Mouse (Mus musculus): ENCODE data around the gene C8b.

The C8b gene

GRCm38 (mm10) chr4:104766065-104766464 lies at the start of gene C8b:
Gene C8b, plus strand, starts transcription at chr4:104766317.
- DNase-seq (ENCODE audit: low spot score) = no peak

- no peak for DNase-seq (ENCODE audit: low spot score)
These were observed 49.6 kb upstream of the C8b start for GRCm38 (mm10) chr4:104716506-104716905.

- no peak for DNase-seq (ENCODE audit: low spot score)
These were observed 46.9 kb upstream of the C8b start for GRCm38 (mm10) chr4:104718973-104719795.

GRCm38 (mm10) chr4:104723527-104724045 lies 42.5 kb upstream of the C8b start:
- no peak for DNase-seq (ENCODE audit: low spot score)

GRCm38 (mm10) chr4:104724258-104724657 lies 41.9 kb upstream of the C8b start:
- no peak for DNase-seq (ENCODE audit: low spot score)

GRCm38 (mm10) chr4:104725673-104726072 lies 40.4 kb upstream of the C8b start:
- DNase-seq (ENCODE audit: low spot score) = no peak

- DNase-seq (ENCODE audit: low spot score) = peak; percentile 3
These were observed 36.9 kb upstream of the C8b start for GRCm38 (mm10) chr4:104729185-104729584.

- no peak for DNase-seq (ENCODE audit: low spot score)
These were observed 19.6 kb upstream of the C8b start for GRCm38 (mm10) chr4:104746500-104746899.

GRCm38 (mm10) chr4:104754090-104754489 lies 12.0 kb upstream of the C8b start:
- DNase-seq (ENCODE audit: low spot score) = no peak

- DNase-seq (ENCODE audit: low spot score) = no peak
These were observed 5.1 kb upstream of the C8b start for GRCm38 (mm10) chr4:104760878-104761624.

- DNase-seq (ENCODE audit: low spot score) = no peak
These were observed 2.1 kb downstream of the C8b start for GRCm38 (mm10) chr4:104768190-104768589.

GRCm38 (mm10) chr4:104769602-104770001 lies 3.5 kb downstream of the C8b start:
- no peak for DNase-seq (ENCODE audit: low spot score)

GRCm38 (mm10) chr4:104770331-104770730 lies 4.2 kb downstream of the C8b start:
- DNase-seq (ENCODE audit: low spot score) = no peak

GRCm38 (mm10) chr4:104775601-104776000 lies 9.5 kb downstream of the C8b start:
- DNase-seq (ENCODE audit: low spot score) = no peak

GRCm38 (mm10) chr4:104779460-104779859 lies 13.3 kb downstream of the C8b start:
- no peak for DNase-seq (ENCODE audit: low spot score)

GRCm38 (mm10) chr4:104781441-104781840 lies 15.3 kb downstream of the C8b start:
- no peak for DNase-seq (ENCODE audit: low spot score)

- no peak for DNase-seq (ENCODE audit: low spot score)
These were observed 16.2 kb downstream of the C8b start for GRCm38 (mm10) chr4:104782346-104782745.

- DNase-seq (ENCODE audit: low spot score) = no peak
These were observed 26.0 kb downstream of the C8b start for GRCm38 (mm10) chr4:104792111-104792510.

- no peak for DNase-seq (ENCODE audit: low spot score)
These were observed 32.8 kb downstream of the C8b start for GRCm38 (mm10) chr4:104798951-104799350.

- no peak for DNase-seq (ENCODE audit: low spot score)
These were observed 35.5 kb downstream of the C8b start for GRCm38 (mm10) chr4:104801625-104802024.

- no peak for DNase-seq (ENCODE audit: low spot score)
These were observed 38.0 kb downstream of the C8b start for GRCm38 (mm10) chr4:104804100-104804499.

GRCm38 (mm10) chr4:104805414-104806257 lies 39.5 kb downstream of the C8b start:
- no peak for DNase-seq (ENCODE audit: low spot score)

All from ovary, adult 18-20 months (tissue).